Comparison of ENCODE assay signal across 30 mouse cellular contexts in the genomic region with DNA sequence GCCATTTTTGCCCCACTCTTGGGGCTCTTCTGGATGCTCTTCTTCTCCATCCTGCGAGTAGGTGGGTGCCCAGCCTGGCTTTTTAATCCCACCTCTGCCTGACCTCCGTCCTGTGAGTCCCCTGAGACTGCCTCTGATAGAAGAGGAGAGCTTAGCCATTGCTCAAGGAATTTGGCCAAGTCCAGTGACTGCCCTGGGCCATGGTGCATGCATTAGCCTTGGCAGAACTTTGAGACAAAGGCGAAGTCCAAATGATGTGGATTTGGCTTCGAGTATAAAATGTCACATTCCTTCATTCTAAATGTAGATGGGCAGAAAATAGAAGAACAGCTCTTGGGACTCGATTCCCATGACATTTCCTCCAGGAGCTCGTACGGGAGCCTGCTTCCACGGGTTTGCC. TPM values are rescaled to one million over a fixed set of nuclear protein-coding genes. Genes with fewer than 3 reads are reported as not detected.
DNase-seq lines count a peak whose midpoint lies in the region; ATAC-seq and TF ChIP-seq lines count a peak whose summit lies in the region.
"Had no signal": no experiment of that assay in that cellular context is flagged by ENCODE, and none has a peak within 500 bp of the region (broad histone marks: within the 10 kb centered on the region; RNA-seq: fewer than 3 reads in every experiment).

No protein-coding gene starts in this region.

- WGBS in kidney, adult 2 months, result 63% methylated on average over 8 of the region's 8 CpGs
- WGBS in kidney, embryonic 15.5 days, result 75% methylated on average over 8 of the region's 8 CpGs
- WGBS in kidney, embryonic 16.5 days, result 89% methylated on average over 8 of the region's 8 CpGs
- 80% methylated on average over 8 of the region's 8 CpGs for WGBS in midbrain, embryonic 13.5 days

- no peaks in the 10 kb centered on the region for H3K4me1 ChIP-seq in kidney, adult 2 months (ENCODE audit: control insufficient read depth, insufficient read depth, low read length)
- H3K4me1 ChIP-seq in kidney, embryonic 15.5 days, result no peaks in the 10 kb centered on the region
- no peaks in the 10 kb centered on the region for H3K4me1 ChIP-seq in kidney, embryonic 16.5 days (ENCODE audit: insufficient read depth, low read length)
- H3K4me1 ChIP-seq in midbrain, embryonic 13.5 days (replicated peaks), result no peaks in the 10 kb centered on the region
- H3K4me1 ChIP-seq: embryonic facial prominence, embryonic 13.5 days; embryonic facial prominence, embryonic 15.5 days; forebrain, embryonic 12.5 days had no signal

- TF ChIP-seq CTCF in kidney, adult 2 months (conservative IDR thresholded peaks at IDR 0.05; ENCODE audit: insufficient read depth, insufficient read length, low read depth, low read length), result no peak

- ATAC-seq in kidney, embryonic 15.5 days (replicated peaks; ENCODE audit: low FRiP score), result no peak
- no peak for ATAC-seq in kidney, embryonic 16.5 days (ENCODE audit: low FRiP score, low TSS enrichment)
- ATAC-seq in midbrain, embryonic 13.5 days, result no peak
- ATAC-seq: activated CD4-positive, CD25-positive, alpha-beta regulatory T cell, adult 4 months; CD4-positive, CD25-positive, alpha-beta regulatory T cell, adult 4 months; forebrain, embryonic 14.5 days; Patski had no signal

- H3K9ac ChIP-seq in kidney, embryonic 15.5 days, result no peak overlapping the region
- H3K9ac ChIP-seq in kidney, embryonic 16.5 days (replicated peaks; ENCODE audit: low read length), result no peak overlapping the region
- no peak overlapping the region for H3K9ac ChIP-seq in midbrain, embryonic 13.5 days (replicated peaks)
- H3K9ac ChIP-seq: embryonic facial prominence, embryonic 13.5 days; embryonic facial prominence, embryonic 15.5 days; forebrain, embryonic 12.5 days had no signal

- no peaks in the 10 kb centered on the region for H3K9me3 ChIP-seq in kidney, embryonic 15.5 days (replicated peaks)
- H3K9me3 ChIP-seq in kidney, embryonic 16.5 days (ENCODE audit: low read length), result no peaks in the 10 kb centered on the region
- no peaks in the 10 kb centered on the region for H3K9me3 ChIP-seq in midbrain, embryonic 13.5 days
- H3K9me3 ChIP-seq: embryonic facial prominence, embryonic 13.5 days; embryonic facial prominence, embryonic 15.5 days; forebrain, embryonic 10.5 days; forebrain, embryonic 12.5 days; G1E had no signal

- H3K27me3 ChIP-seq in kidney, adult 2 months (replicated peaks; ENCODE audit: control insufficient read depth, insufficient read depth, low read length), result no peaks in the 10 kb centered on the region
- H3K27me3 ChIP-seq in kidney, embryonic 15.5 days, result no peaks in the 10 kb centered on the region
- H3K27me3 ChIP-seq in kidney, embryonic 16.5 days (ENCODE audit: insufficient read depth, low read length), result no peaks in the 10 kb centered on the region
- no peaks in the 10 kb centered on the region for H3K27me3 ChIP-seq in midbrain, embryonic 13.5 days
- H3K27me3 ChIP-seq: embryonic facial prominence, embryonic 15.5 days; forebrain, embryonic 12.5 days had no signal

- H3K4me2 ChIP-seq in kidney, embryonic 15.5 days, result no peak overlapping the region
- H3K4me2 ChIP-seq in kidney, embryonic 16.5 days (replicated peaks; ENCODE audit: low read depth, low read length), result no peak overlapping the region
- no peak overlapping the region for H3K4me2 ChIP-seq in midbrain, embryonic 13.5 days (replicated peaks)
- H3K4me2 ChIP-seq: embryonic facial prominence, embryonic 13.5 days; embryonic facial prominence, embryonic 15.5 days; forebrain, embryonic 12.5 days had no signal

- no peaks in the 10 kb centered on the region for H3K36me3 ChIP-seq in kidney, adult 2 months (ENCODE audit: control insufficient read depth, insufficient read depth, low read length)
- no peaks in the 10 kb centered on the region for H3K36me3 ChIP-seq in kidney, embryonic 15.5 days
- H3K36me3 ChIP-seq in kidney, embryonic 16.5 days (ENCODE audit: insufficient read depth, low read length), result no peaks in the 10 kb centered on the region
- H3K36me3 ChIP-seq in midbrain, embryonic 13.5 days, result peaks cover 8% of the 10 kb centered on the region; the same call in 1 of the 2 replicates
- H3K36me3 ChIP-seq: embryonic facial prominence, embryonic 13.5 days; embryonic facial prominence, embryonic 15.5 days; forebrain, embryonic 10.5 days; forebrain, embryonic 12.5 days; G1E had no signal

- H3K27ac ChIP-seq in kidney, adult 2 months (ENCODE audit: insufficient read depth, low read depth, low read length), result no peak overlapping the region
- no peak overlapping the region for H3K27ac ChIP-seq in kidney, embryonic 15.5 days
- no peak overlapping the region for H3K27ac ChIP-seq in kidney, embryonic 16.5 days (ENCODE audit: low read length)
- no peak overlapping the region for H3K27ac ChIP-seq in midbrain, embryonic 13.5 days
- H3K27ac ChIP-seq: embryonic facial prominence, embryonic 13.5 days; embryonic facial prominence, embryonic 15.5 days; forebrain, embryonic 10.5 days; forebrain, embryonic 12.5 days had no signal

- DNase-seq in kidney, adult 11 months, result peak; percentile 48
- no peak for DNase-seq in kidney, postnatal 4 days
- DNase-seq in kidney, adult 2 months, result peak; percentile 69
- DNase-seq in kidney, adult 9 months, result peak; percentile 52
- DNase-seq in adipocyte (ENCODE audit: low spot score), result peak; percentile 16
- DNase-seq: adrenal gland, adult 2 months; adrenal gland, postnatal 10 days; adrenal gland, postnatal 25 days; B cell, adult 2 months; cerebellum, adult 11 months; cerebellum, adult 18-20 months; cerebellum, adult 8-10 months; cerebellum, adult 9-11 months; cerebellum, postnatal 14 days; cerebellum, postnatal 36 days; embryo, embryonic 11 days had no signal

- no peak for TF ChIP-seq POLR2A in kidney, adult 2 months (IDR thresholded peaks at IDR 0.05; ENCODE audit: low read depth, low read length)

- no peak overlapping the region for H3K4me3 ChIP-seq in kidney, adult 2 months (ENCODE audit: insufficient read depth, low read depth, low read length)
- no peak overlapping the region for H3K4me3 ChIP-seq in kidney, embryonic 15.5 days (replicated peaks)
- no peak overlapping the region for H3K4me3 ChIP-seq in kidney, embryonic 16.5 days (ENCODE audit: low read length)
- no peak overlapping the region for H3K4me3 ChIP-seq in midbrain, embryonic 13.5 days (replicated peaks)
- H3K4me3 ChIP-seq: embryonic facial prominence, embryonic 13.5 days; embryonic facial prominence, embryonic 15.5 days; erythroblast, embryonic 14.5 days; forebrain, embryonic 10.5 days; forebrain, embryonic 12.5 days had no signal

RNA-seq across cellular contexts. Expression of a gene that starts 19.5 kb away (rescaled TPM):
- polyA plus RNA-seq in kidney, adult 2 months (2012; rRNA removed), result 1.4 and 1.7 TPM in 2 replicates
- polyA plus RNA-seq in kidney, embryonic 15.5 days (2015; fragmentation: Nextera tagmentation; extraction: Ambion mirVana), result 0.69 and 0.74 TPM in 2 replicates
- polyA plus RNA-seq in kidney, embryonic 16.5 days (2015; fragmentation: Nextera tagmentation; extraction: Ambion mirVana), result 0.35 and 0.73 TPM in 2 replicates
- polyA plus RNA-seq in midbrain, embryonic 13.5 days (2015; fragmentation: Nextera tagmentation; extraction: Ambion mirVana), result 1.3 and 1.6 TPM in 2 replicates
- polyA plus RNA-seq: CD4-positive, CD25-positive, alpha-beta regulatory T cell, adult 4 months; embryonic facial prominence, embryonic 11.5 days; erythroblast, embryonic 14.5 days; G1E had no signal

Comparison
In these comparisons a context has a peak if more than half of its experiments do, and no peak if none do; other contexts are left out.
1. DNase-seq: peak in kidney, adult 11 months (single experiment), kidney, adult 2 months (single experiment), kidney, adult 9 months (single experiment) and adipocyte (single experiment); none in kidney, postnatal 4 days (0 of 2).